Mouse (Mus musculus): ENCODE results near the gene Trio. TPM values are rescaled to one million over a fixed set of nuclear protein-coding genes. Genes with fewer than 3 reads are reported as not detected.
A peak's percentile ranks its signal among the peaks of the same experiment; 100 is the strongest.

Gene Trio
- 1,000 to 10,000 TPM in 2 of 26 experiments, 100 to 1,000 TPM in 24; 317 to 1,205 (median 516) TPM for total RNA-seq (2018; cell fraction: chromatin; rRNA removed)
- 10 to 100 TPM; 29.2 to 82.8 (median 51.9) TPM for total RNA-seq (2018; cell fraction: cytosol; rRNA removed)
- total RNA-seq (2018; cell fraction: nucleus; rRNA removed): 100 to 1,000 TPM; 134 to 649 (median 234) TPM
- polyA plus RNA-seq (2018): 32.7 to 38.3 TPM (median 37.4 TPM) in 3 replicates

- no peaks in the 10 kb centered on the region for H3K36me3 ChIP-seq (ENCODE audit: inconsistent target)
- H3K4me3 ChIP-seq (ENCODE audit: inconsistent target): peak within 1 kb of the TSS; percentile 52
- H3K27ac ChIP-seq: peak within 1 kb of the TSS; percentile 32
- WGBS (ENCODE audit: missing documents): under 1% methylated on average over 21 of the region's 94 CpGs
- H3K79me2 ChIP-seq (ENCODE audit: inconsistent target): peaks cover 40% of the 10 kb centered on the region
These were observed at the start of gene Trio for GRCm38 (mm10) chr15:28025447-28026166. TSS of gene Trio (minus strand) at chr15:28025848.

DNA sequence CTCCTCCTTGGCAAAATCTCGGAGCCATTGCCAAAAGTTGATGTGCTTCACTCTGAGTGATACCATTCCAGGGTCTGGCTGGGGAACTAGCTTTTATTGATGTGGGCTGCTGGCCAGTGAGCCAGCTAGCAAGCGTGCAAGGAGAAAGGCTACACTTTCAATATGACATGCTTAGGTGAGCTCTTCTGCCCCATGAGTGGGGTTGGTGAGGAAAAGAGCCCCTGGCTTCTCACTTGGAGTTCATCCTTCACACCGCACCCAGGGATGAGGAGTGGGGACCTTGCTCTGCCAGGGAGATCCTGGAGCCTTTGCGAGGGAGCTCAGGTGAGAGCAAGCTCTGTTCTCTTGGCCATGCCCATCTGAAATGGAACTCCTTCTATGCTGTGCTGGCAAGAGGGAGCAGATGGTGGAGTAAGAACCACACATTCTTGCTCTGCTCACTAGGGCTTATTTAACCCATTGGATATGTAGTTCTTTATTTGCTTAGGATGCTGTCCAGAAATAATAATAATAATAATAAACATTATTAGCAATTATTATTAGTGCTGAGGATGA is 48.8 kb upstream of the Trio start:
- H3K36me3 ChIP-seq (ENCODE audit: inconsistent target): no peaks in the 10 kb centered on the region
- no peaks in the 10 kb centered on the region for H3K79me2 ChIP-seq (ENCODE audit: inconsistent target)
- no peak overlapping the region for H3K4me3 ChIP-seq (ENCODE audit: inconsistent target)
- no peak overlapping the region for H3K27ac ChIP-seq
- WGBS (ENCODE audit: missing documents): 92% methylated on average over 4 of the region's 4 CpGs

DNA sequence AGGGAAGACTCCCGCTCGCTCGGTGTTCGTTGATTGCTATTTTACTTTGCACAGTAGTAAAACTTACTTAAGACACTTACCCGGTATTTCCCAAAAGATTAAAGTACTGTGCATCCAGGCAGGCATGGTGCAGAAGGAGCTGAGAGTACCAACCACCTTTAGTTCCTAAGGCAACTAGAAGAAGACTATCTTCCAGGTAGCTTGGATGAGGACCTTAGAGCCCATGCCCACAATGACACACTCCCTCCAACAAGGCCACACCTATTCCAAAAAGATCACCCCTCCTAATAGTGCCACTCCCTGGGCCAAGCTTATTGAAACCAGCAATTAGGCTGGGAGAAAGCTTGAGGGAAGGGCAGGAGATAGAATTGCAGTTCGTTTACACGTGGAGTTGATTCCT is 46.0 kb upstream of the Trio start:
- Histone ChIP-seq H3K27ac (no peak overlapping the region), H3K36me3 (ENCODE audit: inconsistent target) (no peaks in the 10 kb centered on the region), H3K79me2 (ENCODE audit: inconsistent target) (no peaks in the 10 kb centered on the region), H3K4me3 (ENCODE audit: inconsistent target) (no peak overlapping the region)
- WGBS (ENCODE audit: missing documents): 77% methylated on average over 7 of the region's 7 CpGs

- no peaks in the 10 kb centered on the region for H3K79me2 ChIP-seq (ENCODE audit: inconsistent target)
- 1% methylated on average over 12 of the region's 12 CpGs for WGBS (ENCODE audit: missing documents)
- H3K4me3 ChIP-seq (ENCODE audit: inconsistent target): no peak overlapping the region
- no peaks in the 10 kb centered on the region for H3K36me3 ChIP-seq (ENCODE audit: inconsistent target)
- no peak overlapping the region for H3K27ac ChIP-seq
These were observed 45.2 kb upstream of the Trio start for GRCm38 (mm10) chr15:28070771-28071419.

GRCm38 (mm10) chr15:28070221-28070620 is 44.6 kb upstream of the Trio start:
- no peaks in the 10 kb centered on the region for H3K36me3 ChIP-seq (ENCODE audit: inconsistent target)
- H3K27ac ChIP-seq: no peak overlapping the region
- H3K4me3 ChIP-seq (ENCODE audit: inconsistent target): no peak overlapping the region
- H3K79me2 ChIP-seq (ENCODE audit: inconsistent target): no peaks in the 10 kb centered on the region
- 80% methylated on average over 5 of the region's 5 CpGs for WGBS (ENCODE audit: missing documents)

- H3K36me3 ChIP-seq (ENCODE audit: inconsistent target): no peaks in the 10 kb centered on the region
- no peaks in the 10 kb centered on the region for H3K79me2 ChIP-seq (ENCODE audit: inconsistent target)
- H3K4me3 ChIP-seq (ENCODE audit: inconsistent target): no peak overlapping the region
- no peak overlapping the region for H3K27ac ChIP-seq
These were observed 41.7 kb upstream of the Trio start for GRCm38 (mm10) chr15:28067373-28067772.

- Histone ChIP-seq H3K79me2 (ENCODE audit: inconsistent target) (no peaks in the 10 kb centered on the region), H3K36me3 (ENCODE audit: inconsistent target) (no peaks in the 10 kb centered on the region), H3K4me3 (ENCODE audit: inconsistent target) (no peak overlapping the region), H3K27ac (no peak overlapping the region)
- WGBS (ENCODE audit: missing documents): 84% methylated on average over 2 of the region's 2 CpGs
These were observed 40.8 kb upstream of the Trio start for GRCm38 (mm10) chr15:28066468-28066867.

DNA sequence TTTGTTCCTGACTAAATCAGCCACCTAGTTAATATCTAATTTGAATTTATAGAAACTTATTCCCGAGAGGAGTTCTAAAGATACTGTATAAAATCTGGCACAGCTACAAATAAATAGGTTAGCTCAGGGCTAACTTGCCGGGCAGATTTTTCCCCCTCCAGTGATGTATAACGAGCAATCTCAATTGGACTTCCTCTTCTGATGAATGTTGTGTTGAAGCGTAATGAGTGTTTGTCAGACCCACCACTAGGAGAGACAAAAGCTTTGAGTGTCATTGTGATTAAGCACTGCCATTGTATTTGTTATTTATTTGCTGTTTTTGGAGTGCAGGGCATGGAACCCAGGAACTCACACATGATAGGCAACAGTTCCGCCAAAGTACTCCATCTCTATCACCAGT is 39.9 kb upstream of the Trio start:
- Histone ChIP-seq H3K27ac (no peak overlapping the region), H3K4me3 (ENCODE audit: inconsistent target) (no peak overlapping the region), H3K36me3 (ENCODE audit: inconsistent target) (no peaks in the 10 kb centered on the region), H3K79me2 (ENCODE audit: inconsistent target) (no peaks in the 10 kb centered on the region)
- 63% methylated on average over 5 of the region's 5 CpGs for WGBS (ENCODE audit: missing documents)

GRCm38 (mm10) chr15:28064733-28065088 is 39.1 kb upstream of the Trio start:
- no peak overlapping the region for H3K27ac ChIP-seq
- no peak overlapping the region for H3K4me3 ChIP-seq (ENCODE audit: inconsistent target)
- 90% methylated on average over 1 of the region's 1 CpGs for WGBS (ENCODE audit: missing documents)
- no peaks in the 10 kb centered on the region for H3K36me3 ChIP-seq (ENCODE audit: inconsistent target)
- H3K79me2 ChIP-seq (ENCODE audit: inconsistent target): no peaks in the 10 kb centered on the region

DNA sequence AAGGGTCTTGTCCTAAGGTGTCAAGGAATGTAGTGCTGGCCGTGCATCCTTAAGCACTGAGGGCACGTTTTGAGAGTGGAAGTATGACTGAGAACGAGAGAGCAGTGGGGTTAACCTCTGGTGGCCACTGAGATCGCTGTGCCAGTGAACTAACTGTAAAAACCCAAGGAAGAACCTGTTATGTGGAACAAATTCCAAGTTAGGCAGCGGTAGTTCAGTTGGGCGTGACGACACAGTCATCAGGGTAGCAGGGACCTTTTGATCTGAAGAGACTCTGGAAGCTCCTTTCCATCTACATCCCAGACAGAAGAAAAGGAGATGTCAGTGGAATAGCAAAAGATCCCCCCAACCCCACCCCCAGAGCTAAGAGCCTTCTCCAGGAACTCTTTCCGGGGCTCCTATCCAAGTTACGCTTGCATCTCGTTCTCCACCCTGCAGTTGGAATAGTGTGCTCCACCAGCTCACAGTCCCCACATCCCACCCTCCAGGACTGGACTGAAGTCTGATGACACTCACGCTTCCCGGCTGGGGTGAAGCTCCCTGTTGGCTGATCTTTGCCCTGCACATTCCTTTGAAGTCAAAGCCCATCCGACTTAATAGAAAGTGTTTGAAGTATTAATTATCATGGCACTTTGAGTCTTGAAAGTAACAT is 38.6 kb upstream of the Trio start:
- Histone ChIP-seq H3K36me3 (ENCODE audit: inconsistent target) (no peaks in the 10 kb centered on the region), H3K27ac (no peak overlapping the region), H3K4me3 (ENCODE audit: inconsistent target) (no peak overlapping the region), H3K79me2 (ENCODE audit: inconsistent target) (no peaks in the 10 kb centered on the region)
- WGBS (ENCODE audit: missing documents): 94% methylated on average over 13 of the region's 13 CpGs

- no peaks in the 10 kb centered on the region for H3K36me3 ChIP-seq (ENCODE audit: inconsistent target)
- H3K79me2 ChIP-seq (ENCODE audit: inconsistent target): no peaks in the 10 kb centered on the region
- WGBS (ENCODE audit: missing documents): 92% methylated on average over 2 of the region's 2 CpGs
- H3K4me3 ChIP-seq (ENCODE audit: inconsistent target): no peak overlapping the region
- H3K27ac ChIP-seq: no peak overlapping the region
These were observed 37.8 kb upstream of the Trio start for GRCm38 (mm10) chr15:28063466-28063865.

GRCm38 (mm10) chr15:28062016-28062415 is 36.4 kb upstream of the Trio start:
- Histone ChIP-seq H3K4me3 (ENCODE audit: inconsistent target) (no peak overlapping the region), H3K36me3 (ENCODE audit: inconsistent target) (no peaks in the 10 kb centered on the region), H3K27ac (no peak overlapping the region), H3K79me2 (ENCODE audit: inconsistent target) (no peaks in the 10 kb centered on the region)
- 95% methylated on average over 3 of the region's 3 CpGs for WGBS (ENCODE audit: missing documents)

DNA sequence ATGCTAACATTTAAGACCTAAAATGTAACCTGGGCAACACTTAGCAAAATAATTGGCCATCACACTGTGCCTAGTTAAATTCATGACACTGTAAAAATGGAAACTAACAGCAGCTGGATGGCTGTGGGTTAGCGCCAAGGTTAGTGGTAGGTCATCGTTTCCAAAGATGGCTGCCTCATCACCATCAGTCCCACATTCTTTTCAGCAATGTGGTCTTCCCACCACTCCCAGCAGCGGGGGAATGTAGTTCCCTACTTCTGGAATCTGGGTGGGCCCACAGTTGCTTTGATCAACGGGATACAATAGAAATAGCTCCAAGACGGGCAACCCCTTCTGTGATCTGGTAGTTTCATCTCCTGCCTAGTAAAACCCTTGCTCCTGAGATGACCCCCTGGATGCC is 35.3 kb upstream of the Trio start:
- WGBS (ENCODE audit: missing documents): 92% methylated on average over 5 of the region's 5 CpGs
- no peak overlapping the region for H3K4me3 ChIP-seq (ENCODE audit: inconsistent target)
- no peaks in the 10 kb centered on the region for H3K36me3 ChIP-seq (ENCODE audit: inconsistent target)
- no peaks in the 10 kb centered on the region for H3K79me2 ChIP-seq (ENCODE audit: inconsistent target)
- no peak overlapping the region for H3K27ac ChIP-seq

DNA sequence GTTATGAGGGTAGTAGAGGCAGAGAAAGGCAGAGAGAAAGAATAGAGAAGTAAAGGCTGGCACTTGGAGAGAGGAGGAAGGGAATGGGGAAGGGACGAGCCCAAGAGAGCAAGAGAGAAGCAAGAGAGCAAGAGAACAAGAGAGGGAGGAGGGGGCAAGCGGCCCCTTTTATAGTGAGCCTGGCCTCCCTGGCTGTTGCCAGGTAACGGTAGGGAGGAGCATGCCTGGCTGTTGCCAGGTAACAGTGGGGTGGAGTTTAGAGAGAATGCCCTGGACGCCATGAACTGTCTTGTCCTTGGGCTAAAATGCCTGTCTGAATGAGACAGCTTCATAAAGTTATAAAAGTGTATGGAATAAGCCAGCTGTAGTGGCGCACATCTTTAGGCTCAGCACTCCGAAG is 34.8 kb upstream of the Trio start:
- Histone ChIP-seq H3K4me3 (ENCODE audit: inconsistent target) (no peak overlapping the region), H3K36me3 (ENCODE audit: inconsistent target) (no peaks in the 10 kb centered on the region), H3K79me2 (ENCODE audit: inconsistent target) (no peaks in the 10 kb centered on the region), H3K27ac (no peak overlapping the region)
- WGBS (ENCODE audit: missing documents): 96% methylated on average over 6 of the region's 6 CpGs

- Histone ChIP-seq H3K79me2 (ENCODE audit: inconsistent target) (no peaks in the 10 kb centered on the region), H3K27ac (no peak overlapping the region), H3K36me3 (ENCODE audit: inconsistent target) (no peaks in the 10 kb centered on the region), H3K4me3 (ENCODE audit: inconsistent target) (no peak overlapping the region)
- WGBS (ENCODE audit: missing documents): 78% methylated on average over 5 of the region's 5 CpGs
These were observed 31.9 kb upstream of the Trio start for GRCm38 (mm10) chr15:28057545-28057944.
